Mouse (Mus musculus) thymus, adult 2 months (tissue): Measurements from ENCODE around the gene Gpr84. TPM values are rescaled to one million over a fixed set of nuclear protein-coding genes. Genes with fewer than 3 reads are reported as not detected.

Experiments
- DNase-seq: peaks from one replicate; pipeline ENCODE4 v3.0.0; 2021
- H3K27ac ChIP-seq: fragments of 200-500 bp; 2 replicates; pipeline ENCODE4 v1.5.1; 2012; ENCODE audit warnings: low read length, control low read depth; ENCODE audit not compliant: control insufficient read depth, insufficient read depth
- H3K27me3 ChIP-seq: fragments of 200-500 bp; 2 replicates; pipeline ENCODE4 v1.6.1; 2012; ENCODE audit warnings: mild to moderate bottlenecking, low read length, moderate library complexity, mixed read lengths; ENCODE audit not compliant: control insufficient read depth, insufficient read depth
- H3K36me3 ChIP-seq: fragments of 200-500 bp; 2 replicates; pipeline ENCODE4 v1.6.1; 2012; ENCODE audit warnings: mild to moderate bottlenecking, low read length, moderate library complexity; ENCODE audit not compliant: control insufficient read depth, insufficient read depth
- H3K4me1 ChIP-seq: fragments of 200-500 bp; replicated peaks from 2 replicates; pipeline ENCODE4 v1.6.1; 2012; ENCODE audit warnings: low read length; ENCODE audit not compliant: control insufficient read depth, insufficient read depth
- H3K4me3 ChIP-seq: fragments of 200-500 bp; 2 replicates; pipeline ENCODE4 v1.5.1; 2012; ENCODE audit warnings: mild to moderate bottlenecking, low read length, control low read depth, moderate library complexity; ENCODE audit not compliant: control insufficient read depth, insufficient read depth
- CTCF ChIP-seq: fragments of 200-500 bp; IDR thresholded peaks from 2 replicates; pipeline ENCODE4 v1.5.1; 2012; ENCODE audit warnings: mild to moderate bottlenecking, control low read depth, low read length, moderate library complexity, borderline replicate concordance; ENCODE audit not compliant: control insufficient read depth, poor library complexity, insufficient read depth; ENCODE audit errors: extremely low read depth
- POLR2A ChIP-seq: fragments of 200-500 bp; IDR thresholded peaks from 2 replicates; pipeline ENCODE4 v1.6.1; 2012; ENCODE audit warnings: mild to moderate bottlenecking, low read length, control low read depth, moderate library complexity; ENCODE audit not compliant: control insufficient read depth, poor library complexity, insufficient read depth; ENCODE audit errors: extremely low read depth
- WGBS: fragments of 180-500 bp; shearing (Covaris S2); methylation state at CpG from one replicate; pipeline ENCODE4 v1.1.7; 2018; 5-methylcytosine and 5-hydroxymethylcytosine counted together
- polyA plus RNA-seq: library from polyadenylated mRNA; depleted of rRNA; stranded (reverse); fragments of >200 nt; gene quantifications from 2 replicates; pipeline ENCODE4 v1.2.3, GENCODE M21; 2012

Gene Gpr84
- polyA plus RNA-seq, 1 experiment, result 0.28 TPM

GRCm38 (mm10) chr15:103355420-103355819, 45.0 kb upstream of the Gpr84 start:
- no peak overlapping the region for H3K4me3 ChIP-seq
- no peaks in the 10 kb centered on the region for H3K36me3 ChIP-seq
- H3K4me1 ChIP-seq, result peaks cover 7% of the 10 kb centered on the region
- WGBS, result 95% methylated on average over 4 of the region's 4 CpGs
- no peak for TF ChIP-seq POLR2A
- no peak for TF ChIP-seq CTCF
- H3K27me3 ChIP-seq, result no peaks in the 10 kb centered on the region
- no peak overlapping the region for H3K27ac ChIP-seq
- no peak for DNase-seq

GRCm38 (mm10) chr15:103354690-103355089, 44.3 kb upstream of the Gpr84 start:
- Histone ChIP-seq H3K4me3 (no peak overlapping the region), H3K27ac (no peak overlapping the region), H3K4me1 (peaks cover 7% of the 10 kb centered on the region), H3K36me3 (no peaks in the 10 kb centered on the region), H3K27me3 (no peaks in the 10 kb centered on the region)
- 98% methylated on average over 2 of the region's 2 CpGs for WGBS
- DNase-seq, result no peak
- TF ChIP-seq POLR2A, result no peak
- TF ChIP-seq CTCF, result no peak

- TF ChIP-seq CTCF (no peak), POLR2A (no peak)
- H3K4me3 ChIP-seq, result no peak overlapping the region
- no peaks in the 10 kb centered on the region for H3K36me3 ChIP-seq
- H3K27me3 ChIP-seq, result no peaks in the 10 kb centered on the region
- WGBS, result 98% methylated on average over 11 of the region's 11 CpGs
- no peak overlapping the region for H3K27ac ChIP-seq
- DNase-seq, result no peak
- peaks cover 7% of the 10 kb centered on the region for H3K4me1 ChIP-seq
Measured at GRCm38 (mm10) chr15:103353511-103354256, 43.3 kb upstream of the Gpr84 start.

GRCm38 (mm10) chr15:103352856-103353255, 42.4 kb upstream of the Gpr84 start:
- H3K36me3 ChIP-seq, result no peaks in the 10 kb centered on the region
- TF ChIP-seq CTCF (peak; percentile 71; the same call in 1 of the 2 replicates), POLR2A (no peak)
- no peaks in the 10 kb centered on the region for H3K27me3 ChIP-seq

GRCm38 (mm10) chr15:103347275-103347684, 36.9 kb upstream of the Gpr84 start:
- peak; percentile 58 for DNase-seq
- peaks cover 4% of the 10 kb centered on the region for H3K36me3 ChIP-seq

More at GRCm38 (mm10) chr15:103352856-103353255, 42.4 kb upstream of the Gpr84 start:
- no peak overlapping the region for H3K4me3 ChIP-seq
- WGBS, result 39% methylated on average over 4 of the region's 4 CpGs
- DNase-seq, result peak; percentile 51
- no peak overlapping the region for H3K27ac ChIP-seq
- H3K4me1 ChIP-seq, result peaks cover 7% of the 10 kb centered on the region

GRCm38 (mm10) chr15:103345789-103346188, 35.4 kb upstream of the Gpr84 start:
- 93% methylated on average over 6 of the region's 6 CpGs for WGBS
- no peak for TF ChIP-seq CTCF
- TF ChIP-seq POLR2A, result no peak
- Histone ChIP-seq H3K36me3 (peaks cover 4% of the 10 kb centered on the region), H3K4me1 (peaks cover 1% of the 10 kb centered on the region; the same call in 1 of the 2 replicates), H3K27me3 (no peaks in the 10 kb centered on the region), H3K4me3 (no peak overlapping the region), H3K27ac (no peak overlapping the region)
- no peak for DNase-seq

More at GRCm38 (mm10) chr15:103347275-103347684, 36.9 kb upstream of the Gpr84 start:
- 14% methylated on average over 2 of the region's 2 CpGs for WGBS
- Histone ChIP-seq H3K27ac (no peak overlapping the region), H3K4me3 (no peak overlapping the region), H3K4me1 (no peaks in the 10 kb centered on the region), H3K27me3 (no peaks in the 10 kb centered on the region)
- TF ChIP-seq POLR2A (no peak), CTCF (no peak)

- Histone ChIP-seq H3K27ac (no peak overlapping the region), H3K27me3 (no peaks in the 10 kb centered on the region), H3K4me3 (no peak overlapping the region), H3K36me3 (peaks cover 4% of the 10 kb centered on the region), H3K4me1 (peaks cover 18% of the 10 kb centered on the region)
- no peak for TF ChIP-seq CTCF
- no peak for TF ChIP-seq POLR2A
- no peak for DNase-seq
Measured at GRCm38 (mm10) chr15:103343556-103343955, 33.1 kb upstream of the Gpr84 start.

GRCm38 (mm10) chr15:103343008-103343407, 32.6 kb upstream of the Gpr84 start:
- no peak for DNase-seq
- no peaks in the 10 kb centered on the region for H3K27me3 ChIP-seq
- WGBS, result 85% methylated on average over 3 of the region's 3 CpGs
- peaks cover 23% of the 10 kb centered on the region for H3K4me1 ChIP-seq
- H3K4me3 ChIP-seq, result no peak overlapping the region
- no peak overlapping the region for H3K27ac ChIP-seq
- TF ChIP-seq POLR2A (no peak), CTCF (no peak)
- H3K36me3 ChIP-seq, result peaks cover 4% of the 10 kb centered on the region
